Mouse (Mus musculus) adrenal gland, postnatal 4 days (tissue): Measurements from ENCODE around the gene Megf11. TPM values are rescaled to one million over a fixed set of nuclear protein-coding genes. Genes with fewer than 3 reads are reported as not detected.

Source experiments
- DNase-seq, 2 experiments: peaks; one replicate each; pipeline ENCODE4 v3.0.0; 2021 to 2022; ENCODE audit warnings: low spot score in 2 of 2, mixed read lengths in 2 of 2
- total RNA-seq, 2 experiments: library from RNA; stranded (reverse); gene quantifications; 2 replicates each; pipeline ENCODE4 v1.2.3; 2021

The Megf11 gene
- total RNA-seq, 2 experiments from 2014 or later = 5.8 to 6.4 TPM

DNA sequence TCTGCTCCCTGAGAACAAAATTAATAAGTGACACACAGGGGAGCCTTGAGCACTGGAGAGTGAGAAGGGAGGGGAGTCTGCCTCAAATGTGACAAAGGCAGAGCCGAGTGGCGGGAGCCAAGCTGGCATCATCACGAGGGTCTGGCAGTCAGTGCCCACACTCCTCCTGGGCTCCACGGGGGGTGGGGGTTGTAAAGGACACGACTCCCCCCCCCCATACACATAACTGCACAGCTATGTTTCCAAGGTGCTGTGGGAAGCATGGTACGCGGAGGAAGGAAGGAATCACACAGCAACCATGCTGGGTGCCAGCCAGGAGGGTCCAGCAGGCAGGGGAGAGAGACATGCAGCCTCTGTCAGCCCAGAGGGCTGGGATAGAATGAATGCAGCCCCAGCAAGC, 170.2 kb downstream of the Megf11 start:
- no peak for DNase-seq

DNA sequence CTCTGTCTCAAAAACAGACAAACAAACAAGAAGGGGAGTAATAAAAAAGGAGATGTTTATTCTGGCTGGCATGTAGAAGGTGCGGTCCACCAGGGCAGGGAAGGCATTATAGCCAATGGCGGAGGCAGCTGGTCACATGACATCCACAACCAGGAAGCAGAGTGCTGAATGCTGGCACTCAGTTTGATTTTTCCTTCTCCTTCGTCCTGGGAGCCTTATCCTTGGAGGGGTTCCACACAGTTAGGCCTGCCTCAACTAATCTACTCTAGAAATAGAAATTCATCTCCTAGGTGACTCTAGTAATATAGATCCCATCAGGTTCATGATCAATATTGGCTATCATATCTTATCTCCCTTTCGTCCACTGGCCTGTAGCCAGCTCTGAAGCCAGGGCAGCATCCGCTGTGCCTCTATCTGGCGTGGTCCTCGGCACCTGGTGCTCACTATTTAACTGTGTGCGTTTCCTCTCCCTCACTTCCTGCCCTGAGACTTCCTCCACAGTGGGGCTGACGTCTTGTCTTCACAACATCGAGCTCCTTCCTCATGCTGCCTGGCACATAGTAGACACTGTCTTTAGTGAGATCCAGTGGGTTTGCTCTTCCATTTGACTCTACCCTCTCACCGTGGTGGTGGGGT, 171.8 kb downstream of the Megf11 start:
- no peak for DNase-seq

DNA sequence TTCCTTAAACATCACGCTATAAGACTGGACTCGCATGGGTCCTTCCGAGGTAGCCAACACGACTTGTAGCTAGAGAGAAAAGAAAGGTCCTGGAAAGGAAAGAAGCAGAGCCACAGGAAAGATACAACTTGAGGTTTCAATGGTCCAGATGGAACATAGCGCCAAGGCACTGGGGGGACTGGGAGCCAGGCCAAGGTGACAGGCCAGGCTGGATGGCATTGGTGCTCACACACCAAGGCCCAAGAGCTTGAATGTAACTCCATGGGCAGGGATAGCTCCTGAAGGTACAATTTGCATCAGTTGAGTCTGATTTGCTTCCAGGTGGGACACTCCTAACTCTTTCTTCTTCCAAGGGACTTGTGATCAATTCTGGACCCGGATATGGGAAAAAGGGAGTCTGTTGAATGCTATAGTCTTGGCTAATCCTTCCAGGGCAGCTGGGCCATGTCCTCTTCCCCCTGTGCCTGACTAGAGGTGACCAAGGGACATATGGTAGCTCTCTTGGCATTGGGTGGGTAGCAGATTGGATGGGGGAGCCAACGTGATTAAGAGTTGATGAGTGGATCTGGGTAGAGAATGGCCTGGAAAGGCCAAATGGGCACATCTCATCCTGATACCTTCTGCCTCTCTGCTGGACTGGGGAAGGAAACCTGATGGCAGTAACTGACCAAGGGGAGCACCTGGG, 172.6 kb downstream of the Megf11 start:
- DNase-seq = no peak

DNA sequence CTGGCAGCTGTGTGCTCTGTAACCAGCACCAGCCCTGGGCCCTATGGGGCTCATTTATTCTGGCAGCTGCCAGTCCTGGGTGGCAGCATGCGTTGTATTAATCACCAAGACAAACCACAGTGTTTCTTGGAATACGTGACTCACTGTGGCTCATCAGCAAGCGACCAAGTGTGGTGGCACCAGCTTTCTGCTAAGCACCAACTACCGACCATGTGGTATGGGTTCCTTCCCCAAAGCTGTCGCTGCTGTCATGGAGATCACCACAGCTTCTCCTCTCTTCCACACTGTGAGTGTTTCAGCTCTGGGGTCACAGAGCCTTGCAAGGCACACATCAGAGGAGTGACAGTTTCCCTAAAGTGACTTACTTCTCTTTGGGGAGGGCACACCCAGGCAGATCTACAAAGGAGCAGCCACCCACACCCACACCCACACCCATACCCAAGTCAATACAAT, 178.9 kb downstream of the Megf11 start:
- DNase-seq = no peak

DNA sequence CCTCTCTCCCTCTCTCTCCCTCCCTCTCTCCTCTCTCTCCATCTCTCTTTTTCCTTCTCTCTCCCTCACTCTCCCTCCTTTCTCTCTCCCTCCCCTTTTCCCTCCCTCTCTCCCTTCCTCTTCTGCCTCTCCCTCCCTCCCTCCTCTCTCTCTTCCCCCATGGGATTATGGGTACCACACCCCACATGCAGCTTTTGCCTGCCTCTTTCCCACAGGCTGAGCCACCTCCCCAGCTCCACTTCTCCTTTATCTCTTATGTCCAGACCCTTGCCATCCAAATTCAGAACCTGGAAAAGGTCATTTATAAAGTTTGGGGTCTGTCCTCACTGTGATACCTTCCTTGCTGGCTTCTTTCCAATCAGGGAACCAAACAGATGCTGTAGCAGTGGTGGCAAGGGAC, 180.5 kb downstream of the Megf11 start:
- DNase-seq = no peak

DNA sequence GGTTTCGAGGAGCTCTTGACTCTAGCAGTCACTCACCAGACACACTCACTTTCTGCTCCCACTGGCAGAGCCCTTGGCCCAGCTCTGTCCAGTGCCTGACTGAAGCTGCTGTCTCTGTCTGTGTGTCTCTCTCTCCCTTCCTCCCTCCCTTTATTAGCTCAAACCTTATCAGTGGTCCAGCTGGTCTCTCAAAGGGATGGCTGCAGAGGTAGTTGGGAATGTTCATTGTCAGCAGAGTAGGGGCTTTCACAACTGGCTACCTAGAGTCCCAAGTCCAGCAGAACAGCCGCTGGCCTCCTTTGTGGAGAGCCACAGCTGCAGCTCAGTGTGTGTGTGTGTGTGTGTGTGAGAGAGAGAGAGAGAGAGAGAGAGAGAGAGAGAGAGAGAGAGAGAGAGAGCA, 180.9 kb downstream of the Megf11 start:
- DNase-seq = no peak

DNA sequence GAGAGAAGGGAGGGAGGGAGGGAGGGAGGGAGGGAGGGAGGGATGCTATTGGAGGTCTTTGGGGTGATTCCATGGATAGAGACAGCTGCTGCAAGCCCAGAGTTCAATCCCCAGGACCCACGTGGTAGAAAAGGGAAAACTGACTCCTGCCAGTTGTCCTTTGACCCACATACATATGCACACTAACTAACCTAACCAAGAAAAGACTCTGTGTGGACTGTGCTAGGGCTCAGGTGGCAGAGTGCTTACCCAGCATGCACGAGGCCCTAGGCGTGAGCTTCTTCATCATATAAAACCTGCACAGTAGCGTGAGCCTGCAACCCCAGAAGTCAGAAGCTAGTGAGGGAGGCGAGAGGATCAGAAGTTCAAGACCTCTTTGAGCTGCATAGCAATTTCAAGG, 182.1 kb downstream of the Megf11 start:
- DNase-seq = no peak

DNA sequence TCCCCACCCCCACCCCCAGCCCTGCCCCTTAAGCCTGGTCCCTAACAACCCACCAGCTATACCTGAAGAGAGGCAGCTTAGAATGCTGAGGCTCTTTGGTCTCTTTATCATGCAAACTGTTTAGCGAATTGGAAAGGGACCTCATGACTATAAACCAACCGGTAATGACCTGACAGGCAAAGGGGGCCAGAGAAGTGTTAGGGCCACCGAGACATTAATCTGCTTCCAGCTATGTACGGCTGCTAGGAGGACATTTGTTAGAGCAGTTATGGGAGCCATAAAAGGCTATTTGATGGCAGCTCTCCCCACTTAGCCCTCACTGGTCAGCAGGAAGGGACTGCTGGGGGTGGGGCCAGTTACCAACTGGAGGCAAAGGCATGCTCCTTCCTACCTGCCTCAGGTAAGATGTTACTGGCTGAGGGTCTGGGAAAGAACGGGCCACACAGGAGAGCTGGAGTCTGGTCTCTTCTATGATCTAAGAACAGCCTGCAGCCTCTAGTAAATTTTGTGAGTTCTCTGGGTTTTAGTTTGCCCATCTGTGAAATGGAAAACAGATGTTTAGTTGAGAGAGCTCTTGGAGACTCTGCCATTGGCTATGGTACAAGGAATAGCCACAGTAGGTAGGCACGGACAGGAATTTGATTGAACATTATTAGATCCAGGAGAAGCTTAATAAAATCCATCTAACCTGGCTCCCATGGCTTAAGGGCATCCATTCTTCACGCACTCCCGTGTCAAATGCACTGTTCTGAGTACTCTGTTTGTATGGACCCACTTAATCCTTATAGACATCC, 183.2 kb downstream of the Megf11 start:
- no peak for DNase-seq

DNA sequence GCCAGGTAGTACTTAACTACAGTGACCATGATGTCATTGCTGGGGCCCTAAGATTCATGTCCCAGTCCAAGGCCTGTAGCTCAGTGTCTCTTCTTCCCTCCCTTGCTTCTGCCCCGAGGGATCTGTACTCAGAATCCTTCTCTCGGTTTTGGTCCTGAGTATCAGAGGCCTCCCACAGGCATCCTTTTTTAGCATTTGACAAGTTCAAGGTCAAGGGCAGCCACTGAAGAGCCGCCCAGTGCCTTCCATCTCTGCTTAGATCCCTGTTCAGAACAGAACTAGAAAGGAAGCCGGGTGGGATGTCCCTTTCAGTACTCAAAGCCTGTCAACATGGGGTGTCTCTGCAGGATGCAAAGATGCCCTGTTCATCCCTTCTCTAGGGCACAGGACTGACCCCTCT, 185.0 kb downstream of the Megf11 start:
- DNase-seq = no peak

DNA sequence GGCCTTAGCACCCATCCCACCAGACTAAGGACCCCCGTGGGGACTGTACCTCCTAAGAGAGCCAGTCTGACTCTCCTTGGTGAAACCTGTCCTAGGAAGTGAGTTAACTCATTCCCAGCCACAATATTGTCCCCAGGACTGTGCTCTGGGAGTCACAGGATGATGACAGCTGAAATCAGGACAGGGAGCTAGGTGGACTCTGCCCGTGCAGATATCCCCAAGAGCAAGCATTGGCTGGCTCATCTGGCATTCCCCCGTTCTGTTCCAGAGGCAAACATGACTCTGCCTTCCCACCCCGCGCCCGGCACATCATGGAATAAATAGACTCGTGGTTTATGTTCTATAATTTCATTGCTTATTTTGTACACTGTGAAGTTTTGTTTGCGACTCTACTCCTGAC, 185.7 kb downstream of the Megf11 start:
- DNase-seq = no peak

DNA sequence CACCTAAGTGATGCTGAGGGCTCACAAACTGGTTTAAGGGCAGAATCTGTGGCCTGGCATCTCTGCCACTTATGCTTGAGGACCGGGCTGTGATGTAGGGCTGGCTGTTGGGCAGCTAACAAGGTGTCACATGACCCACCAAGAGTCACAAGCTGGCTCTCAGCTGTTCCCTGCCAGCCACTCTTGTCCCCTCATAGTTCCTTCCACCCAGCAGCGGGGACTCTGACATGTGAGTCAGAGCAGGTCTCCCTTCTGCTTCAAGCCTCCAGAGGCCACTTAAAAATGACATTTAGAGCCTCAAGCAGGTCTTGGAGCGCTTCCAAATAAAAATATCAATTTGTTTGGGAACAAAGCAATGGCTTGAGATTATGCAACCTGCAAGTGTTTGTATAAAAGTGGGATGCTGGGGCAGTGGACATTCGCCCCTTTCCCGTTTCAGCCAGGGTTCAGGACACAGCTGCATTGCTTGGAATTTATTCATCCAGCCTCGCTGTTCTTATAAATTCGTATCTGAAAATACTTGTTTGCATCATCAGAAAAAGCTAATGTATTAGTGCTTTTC, 187.3 kb downstream of the Megf11 start:
- no peak for DNase-seq

DNA sequence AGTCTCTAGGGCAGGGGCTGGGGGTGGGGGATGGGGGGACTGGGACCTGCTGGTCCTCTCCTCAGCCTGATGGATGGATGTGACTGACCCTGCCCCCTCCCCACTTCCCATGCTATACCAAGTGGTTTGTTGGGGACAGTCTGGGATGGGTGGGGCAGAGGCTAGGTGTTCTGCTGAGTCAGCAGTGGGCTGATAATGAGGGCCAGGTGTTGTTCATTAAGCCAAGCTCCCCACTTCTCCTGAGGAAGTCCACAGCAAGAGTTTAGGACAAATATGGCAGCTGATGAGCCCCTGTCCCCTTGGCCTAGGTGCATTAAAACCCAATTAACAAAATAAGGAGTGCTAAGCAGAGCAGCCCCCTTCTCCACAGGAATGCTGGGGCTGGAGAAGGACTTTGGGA, 190.2 kb downstream of the Megf11 start:
- no peak for DNase-seq

DNA sequence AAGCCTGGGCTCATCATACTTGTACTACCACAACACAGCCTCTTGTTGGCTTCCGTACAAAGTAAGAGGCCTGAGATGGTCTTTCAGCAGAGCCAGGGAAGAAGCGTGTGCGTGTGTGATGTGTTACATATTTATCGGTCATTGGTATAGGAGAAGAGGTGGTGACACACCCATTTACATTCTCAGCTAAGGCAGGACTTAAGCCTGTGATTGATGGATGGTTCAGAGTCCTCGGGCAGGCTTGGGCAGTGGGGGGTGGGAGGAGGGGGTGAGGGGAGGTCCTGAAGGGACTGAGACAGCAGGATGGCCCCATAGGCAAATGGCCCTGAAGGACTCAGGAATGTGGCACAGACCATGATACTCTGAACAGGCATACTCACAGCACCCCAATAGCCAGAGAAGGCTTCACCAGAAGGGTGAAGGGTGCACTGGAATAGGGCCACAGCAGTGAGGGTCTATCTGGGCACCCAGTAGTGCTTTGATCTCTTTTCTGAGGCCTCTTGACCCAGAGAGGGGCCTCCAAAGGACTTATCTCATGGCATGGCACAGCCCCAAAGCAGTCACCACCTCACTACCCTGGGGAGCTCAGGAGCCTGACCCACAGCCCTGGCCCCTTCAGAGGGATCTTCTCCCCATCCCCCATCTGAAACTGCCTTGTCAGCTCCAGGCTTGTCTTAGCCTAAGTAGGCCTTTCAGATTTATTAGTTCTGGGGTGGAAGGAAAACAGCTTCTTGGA, 190.9 kb downstream of the Megf11 start:
- DNase-seq = no peak

DNA sequence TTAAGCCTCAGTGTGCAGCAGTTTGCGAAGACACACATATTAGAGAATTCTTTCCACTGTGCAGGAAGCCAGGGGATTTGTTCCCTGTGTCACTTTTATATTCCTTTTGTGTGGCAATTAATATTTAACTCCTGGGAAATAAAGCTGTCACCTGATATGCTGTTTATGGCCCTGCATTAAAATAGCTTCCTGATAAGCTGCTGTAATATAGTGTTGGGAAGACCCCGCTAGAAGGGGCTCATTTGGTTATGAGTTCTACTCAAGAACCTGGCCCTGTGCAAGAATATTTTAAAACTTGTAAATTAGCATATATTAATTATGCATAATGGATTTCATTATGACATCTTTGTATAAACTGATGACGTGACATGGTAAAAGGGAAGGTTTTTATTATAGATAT, 191.7 kb downstream of the Megf11 start:
- no peak for DNase-seq

DNA sequence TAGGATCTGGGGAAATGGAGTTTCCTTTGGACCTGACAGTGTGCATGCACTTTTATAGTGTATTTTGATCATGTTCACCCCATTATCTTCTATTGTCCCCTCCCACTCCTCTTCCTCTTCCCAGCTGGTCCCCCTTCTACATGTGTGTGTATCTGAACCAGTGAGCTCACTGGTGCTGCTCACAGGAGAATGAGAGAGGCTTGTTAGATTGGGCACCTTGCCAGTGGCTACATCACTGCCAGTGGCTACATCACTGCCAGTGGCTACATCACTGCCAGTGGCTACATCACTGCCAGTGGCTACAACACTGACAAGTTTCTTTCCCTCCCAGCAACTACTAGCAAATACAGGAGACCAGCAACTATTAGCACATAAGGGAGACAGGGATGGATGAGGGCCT, 192.6 kb downstream of the Megf11 start:
- no peak for DNase-seq

DNA sequence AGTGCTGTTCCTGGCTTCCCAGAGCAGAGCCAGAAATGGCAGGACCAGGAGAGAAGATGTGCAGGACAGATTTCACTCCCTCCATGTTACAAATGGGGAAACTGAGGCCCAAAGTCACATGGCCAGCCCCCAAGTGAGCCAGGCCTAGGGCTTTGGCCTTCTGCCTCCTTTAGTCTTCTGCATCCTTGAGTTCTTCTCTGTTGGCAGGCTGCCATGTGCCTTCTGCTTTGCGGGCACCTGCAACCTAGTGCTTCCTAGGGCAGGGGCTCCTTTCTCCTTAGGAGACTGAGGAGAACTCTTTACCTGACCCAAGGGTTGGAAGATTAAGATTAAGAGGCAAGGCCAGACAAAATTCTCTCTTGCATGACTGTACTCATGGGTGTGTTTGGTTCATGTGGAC, 193.9 kb downstream of the Megf11 start:
- DNase-seq = no peak

DNA sequence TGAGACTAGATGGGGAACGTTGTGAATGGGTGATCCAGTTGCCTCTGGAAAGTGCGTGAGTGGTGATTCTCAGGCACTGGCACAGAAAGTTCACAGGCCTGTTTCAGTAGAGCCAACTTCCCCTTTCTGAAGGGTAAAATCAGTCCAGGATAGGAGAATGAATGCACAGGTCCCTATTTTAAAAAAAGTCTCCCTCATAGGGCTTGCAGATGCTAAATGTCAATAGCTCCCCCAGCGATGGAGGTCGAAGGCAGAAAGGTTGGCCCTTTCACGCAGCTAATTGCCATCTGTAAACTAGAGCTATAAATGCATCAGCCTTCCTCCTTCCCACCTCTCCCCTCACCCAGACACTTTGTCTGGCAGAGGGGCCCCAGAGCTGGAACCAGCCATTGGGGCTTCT, 200.9 kb downstream of the Megf11 start:
- DNase-seq = no peak

DNA sequence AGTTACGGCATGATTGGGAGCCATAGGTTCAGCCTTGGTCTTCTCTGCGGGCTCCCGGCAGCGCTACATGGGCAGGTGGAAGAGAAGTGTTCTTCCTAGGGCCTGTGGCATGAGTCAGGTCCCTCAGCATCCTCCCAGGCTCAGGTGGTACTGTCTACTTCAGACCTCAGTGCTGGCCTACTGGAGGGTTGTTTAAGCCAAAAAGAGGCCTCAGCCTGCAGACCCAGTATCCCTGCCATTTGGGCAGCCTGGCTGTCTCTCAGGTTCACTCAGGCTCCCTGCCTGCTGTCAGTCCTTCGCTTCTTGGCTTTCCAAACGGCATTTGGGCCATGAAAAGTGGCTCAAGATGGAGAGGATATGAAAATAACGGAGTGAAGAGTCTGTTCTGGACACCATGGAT, 202.6 kb downstream of the Megf11 start:
- no peak for DNase-seq

DNA sequence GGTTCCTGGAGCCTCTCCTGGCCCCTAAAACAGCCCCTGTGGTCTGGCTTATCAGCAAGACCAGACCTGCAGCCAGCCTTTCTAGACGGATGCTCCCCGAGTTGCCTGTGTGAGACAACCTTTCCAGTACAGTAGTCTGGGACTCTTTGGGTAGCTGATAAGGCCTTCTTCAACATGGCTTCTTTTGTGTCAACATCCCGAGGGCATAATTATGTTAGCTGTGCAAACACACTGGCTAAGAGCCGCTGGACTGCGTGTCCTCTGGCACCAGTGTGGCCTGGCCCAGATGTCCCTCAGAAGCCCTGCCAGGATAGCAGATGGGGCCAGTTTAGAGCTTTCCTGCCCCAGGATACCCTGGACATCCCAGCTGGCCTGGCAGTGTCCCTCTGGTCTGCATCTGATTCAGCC, 205.2 kb downstream of the Megf11 start:
- no peak for DNase-seq

DNA sequence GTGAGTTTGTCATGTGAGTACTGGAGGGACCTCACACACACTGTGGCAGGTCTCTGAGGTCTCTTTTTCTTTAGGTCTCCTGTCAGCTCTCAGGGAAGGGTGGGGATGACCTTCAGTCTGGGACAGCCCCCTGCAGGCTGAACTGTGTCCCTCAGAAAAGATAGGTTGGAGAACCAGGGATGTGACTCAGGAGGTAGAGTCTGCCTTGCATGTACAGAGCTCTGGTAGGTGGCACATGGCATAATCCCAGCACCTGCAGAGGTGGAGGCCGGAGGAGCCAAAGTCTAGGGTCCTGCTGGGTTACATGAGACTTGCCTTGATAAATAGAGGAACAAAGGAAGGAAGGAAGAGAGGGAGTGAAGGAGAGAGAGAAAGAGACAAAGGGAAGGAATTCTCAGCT, 206.0 kb downstream of the Megf11 start:
- DNase-seq = no peak

DNA sequence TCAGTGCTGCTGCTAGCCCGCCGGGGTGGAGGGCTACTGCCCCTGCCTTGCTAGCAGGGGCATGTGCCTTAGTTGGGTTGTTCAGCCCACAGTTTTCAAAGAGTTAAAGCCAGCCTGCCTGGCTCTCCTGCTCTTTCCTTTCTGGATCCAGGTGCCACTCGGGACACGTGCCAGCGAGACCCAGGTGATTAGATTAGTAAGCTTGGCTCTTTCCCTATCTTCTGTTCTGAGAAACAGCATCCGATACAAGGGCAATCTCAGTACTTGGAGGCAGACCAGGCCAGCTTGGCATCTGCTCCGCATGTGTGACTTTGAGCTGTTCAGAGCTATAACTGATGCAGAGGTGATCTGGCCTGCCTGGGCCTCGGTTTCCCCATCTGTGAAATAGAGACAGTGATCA, 209.0 kb downstream of the Megf11 start:
- no peak for DNase-seq
